Mouse (Mus musculus): Measurements from ENCODE around the gene 1700025G04Rik.
A peak's percentile ranks its signal among the peaks of the same experiment; 100 is the strongest.
"Not testable (repeated sequence)": the region's sequence is repeated elsewhere in the genome, so short reads cannot be mapped to it uniquely, and the experiment has no call there.

The 1700025G04Rik gene

GRCm38 (mm10) chr1:151855561-151855960 is 234.4 kb downstream of the 1700025G04Rik start:
- DNase-seq (ENCODE audit: low read depth, low spot score): no peak

DNA sequence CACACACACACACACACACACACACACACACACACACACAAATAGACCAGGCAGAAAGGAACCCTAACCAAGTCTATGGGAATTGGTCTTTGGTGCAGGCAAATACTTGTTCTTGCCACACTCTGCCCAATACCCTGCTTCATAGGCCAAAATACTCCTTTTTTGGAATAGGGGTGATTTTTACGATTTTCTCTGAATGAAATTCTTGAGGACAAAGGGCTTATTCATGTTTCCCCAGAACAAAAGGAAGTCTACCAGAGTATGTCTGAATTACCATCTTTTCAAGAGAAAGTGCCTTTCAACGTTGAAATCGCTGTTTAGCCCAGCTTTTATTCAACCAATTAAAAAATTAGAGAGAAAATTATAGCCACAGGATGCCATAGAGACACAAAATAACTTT is 237.9 kb downstream of the 1700025G04Rik start:
- no peak for DNase-seq (ENCODE audit: low read depth, low spot score)

GRCm38 (mm10) chr1:151851051-151851848 is 238.7 kb downstream of the 1700025G04Rik start:
- no peak for DNase-seq (ENCODE audit: low read depth, low spot score)

DNA sequence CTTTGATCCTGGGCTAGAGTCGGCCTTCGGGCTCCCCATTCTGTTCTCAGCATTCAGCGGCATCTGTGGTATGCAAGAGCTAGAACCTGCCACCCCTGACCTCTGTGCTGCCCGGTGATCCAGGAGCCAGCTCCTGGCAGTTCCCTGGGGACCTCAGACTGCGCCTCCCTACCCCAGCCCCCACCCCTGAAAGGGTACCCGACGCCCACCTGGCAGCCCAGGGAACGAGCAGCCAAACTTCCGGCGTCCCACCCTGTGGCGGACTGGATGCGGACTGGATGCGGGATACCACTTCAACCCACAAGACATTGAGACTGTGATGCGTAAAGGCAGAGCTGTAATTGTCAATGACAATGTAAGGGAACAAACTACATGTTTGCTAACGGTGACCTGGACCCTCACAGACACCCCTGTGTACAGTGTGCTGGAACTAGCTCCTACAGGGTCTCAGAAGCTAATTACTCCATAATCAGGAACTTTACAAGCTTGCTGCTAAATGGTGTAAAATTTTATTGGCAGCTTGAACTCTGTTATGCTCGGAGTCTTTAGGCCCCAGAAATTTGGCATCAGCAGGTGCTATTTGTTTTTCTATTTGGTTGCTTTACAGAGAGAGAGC is 239.8 kb downstream of the 1700025G04Rik start:
- DNase-seq (ENCODE audit: low read depth, low spot score): no peak

GRCm38 (mm10) chr1:151848286-151848685 is 241.6 kb downstream of the 1700025G04Rik start:
- DNase-seq (ENCODE audit: low read depth, low spot score): no peak

- no peak for DNase-seq (ENCODE audit: low read depth, low spot score)
These were observed 243.8 kb downstream of the 1700025G04Rik start for GRCm38 (mm10) chr1:151845926-151846782.

DNA sequence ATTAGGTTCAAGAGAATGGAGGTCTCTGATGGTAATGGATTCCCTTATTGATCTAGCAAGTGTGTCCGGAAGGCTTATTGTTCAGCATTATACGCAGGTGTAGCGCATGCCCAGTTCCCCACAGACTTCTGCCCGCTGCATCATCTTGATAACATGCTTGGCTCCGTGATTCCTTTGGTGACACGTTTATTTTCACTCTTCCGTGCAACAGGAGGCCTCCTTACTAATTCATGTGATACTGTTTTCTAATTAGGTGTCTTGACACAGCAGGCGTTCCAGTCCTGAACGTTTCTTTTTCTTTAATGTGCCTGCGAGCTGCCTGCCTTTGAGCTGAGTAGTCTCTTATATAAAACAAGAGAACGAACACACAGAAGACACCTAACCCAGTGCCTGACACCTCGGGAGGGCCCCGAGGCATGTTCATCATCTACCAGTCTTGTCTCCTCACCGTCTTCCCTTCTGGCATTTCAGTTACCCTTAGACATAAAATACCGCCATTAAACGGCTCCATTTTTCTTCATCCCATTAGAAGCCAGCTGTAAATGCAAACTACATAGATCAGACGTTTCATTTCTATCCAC is 244.6 kb downstream of the 1700025G04Rik start:
- no peak for DNase-seq (ENCODE audit: low read depth, low spot score)

GRCm38 (mm10) chr1:151840345-151840744 is 249.6 kb downstream of the 1700025G04Rik start:
- not testable (repeated sequence) for DNase-seq (ENCODE audit: low read depth, low spot score)

DNA sequence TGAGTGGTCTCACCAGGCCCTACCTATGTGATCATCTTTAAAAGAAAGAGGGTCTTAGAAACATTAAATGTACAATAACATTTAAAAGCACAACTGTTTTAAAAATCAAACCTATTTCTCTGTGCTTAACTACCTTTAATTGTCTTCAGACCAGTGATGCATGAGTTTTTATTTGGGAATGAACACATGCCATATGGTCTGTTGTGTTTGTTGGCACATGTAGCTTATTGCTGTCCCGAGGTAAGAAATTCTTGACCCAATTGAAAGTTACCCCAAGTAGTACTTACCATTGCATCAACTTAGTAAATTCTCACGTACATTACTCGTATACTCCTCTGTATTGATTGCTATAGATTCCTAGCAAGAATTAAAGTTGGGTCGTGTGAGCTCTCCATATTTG is 254.7 kb downstream of the 1700025G04Rik start:
- no peak for DNase-seq (ENCODE audit: low read depth, low spot score)

DNA sequence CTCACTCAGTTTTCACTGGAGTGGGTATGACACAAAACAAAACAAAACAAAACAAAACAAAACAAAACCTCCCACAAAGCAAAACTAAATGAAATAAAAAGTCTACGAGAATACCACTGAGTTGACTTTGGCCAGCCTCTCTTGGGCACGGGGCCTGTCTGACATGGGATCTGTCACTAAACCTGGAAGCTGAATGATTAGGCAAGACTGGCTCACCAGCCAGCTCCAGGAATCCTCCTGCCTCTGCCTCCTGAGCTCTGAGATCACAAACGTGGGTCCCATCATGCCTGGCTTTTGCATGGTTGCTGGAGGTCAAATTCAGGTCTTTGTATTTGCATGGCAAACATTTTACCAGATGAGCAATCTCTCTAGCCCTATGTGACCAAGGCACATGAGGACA is 258.1 kb downstream of the 1700025G04Rik start:
- DNase-seq (ENCODE audit: low read depth, low spot score): no peak

DNA sequence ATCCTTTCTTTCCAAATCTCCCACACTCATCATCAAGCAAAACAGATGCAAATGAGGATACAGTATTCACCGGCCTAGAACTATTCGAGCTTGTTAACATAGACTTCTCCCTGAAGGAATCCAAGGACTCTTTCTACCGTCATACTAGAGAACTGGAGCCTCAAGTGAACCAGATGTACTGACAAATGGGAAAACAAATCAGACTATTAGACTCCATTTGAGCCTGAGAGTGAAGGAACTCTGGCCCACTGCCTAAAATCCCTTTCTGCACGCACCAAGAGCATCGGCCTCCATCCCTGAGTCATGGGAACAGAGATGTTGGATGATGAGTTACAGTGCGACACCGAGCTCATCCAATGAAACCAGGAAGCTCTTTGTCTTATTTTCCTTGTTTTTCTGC is 264.9 kb downstream of the 1700025G04Rik start:
- DNase-seq (ENCODE audit: low read depth, low spot score): no peak

DNA sequence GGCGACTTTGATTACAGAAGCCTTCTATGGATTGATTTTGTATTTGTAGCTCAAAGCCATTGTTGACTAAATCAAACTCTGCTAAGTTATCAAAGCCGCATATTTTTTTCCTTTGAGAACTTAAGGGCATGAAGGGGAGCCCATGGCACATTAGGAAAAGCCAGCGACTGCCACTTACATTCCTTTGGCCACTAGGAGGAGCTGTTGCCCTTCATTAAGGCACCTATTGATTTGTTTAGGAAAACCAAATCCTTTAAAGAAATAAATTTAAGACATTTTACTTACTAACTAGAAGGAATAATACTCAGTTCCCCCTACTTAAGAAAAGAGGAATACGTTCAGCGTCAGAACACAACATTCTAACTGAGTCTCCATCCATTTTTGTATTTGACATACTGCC is 269.5 kb downstream of the 1700025G04Rik start:
- DNase-seq (ENCODE audit: low read depth, low spot score): peak; percentile 59

DNA sequence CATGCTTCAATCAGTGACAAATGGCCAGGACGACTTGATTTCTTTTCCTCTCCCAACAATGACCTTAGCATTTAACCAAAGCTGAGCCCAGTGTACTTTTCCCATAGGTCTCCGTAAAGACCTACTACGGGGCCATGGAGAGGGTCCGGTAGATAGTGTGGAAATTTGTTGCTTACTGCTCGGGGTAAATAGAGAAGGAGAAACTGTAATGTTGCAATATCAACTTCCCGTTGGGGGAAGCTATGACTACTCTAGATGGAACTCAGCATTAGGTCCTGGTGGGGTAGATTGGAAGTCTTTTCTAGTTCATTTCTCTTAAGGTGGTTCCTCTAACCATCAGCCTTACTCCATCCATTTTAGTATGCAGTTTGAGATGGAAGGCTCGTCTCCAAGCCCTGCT is 270.7 kb downstream of the 1700025G04Rik start:
- DNase-seq (ENCODE audit: low read depth, low spot score): no peak

DNA sequence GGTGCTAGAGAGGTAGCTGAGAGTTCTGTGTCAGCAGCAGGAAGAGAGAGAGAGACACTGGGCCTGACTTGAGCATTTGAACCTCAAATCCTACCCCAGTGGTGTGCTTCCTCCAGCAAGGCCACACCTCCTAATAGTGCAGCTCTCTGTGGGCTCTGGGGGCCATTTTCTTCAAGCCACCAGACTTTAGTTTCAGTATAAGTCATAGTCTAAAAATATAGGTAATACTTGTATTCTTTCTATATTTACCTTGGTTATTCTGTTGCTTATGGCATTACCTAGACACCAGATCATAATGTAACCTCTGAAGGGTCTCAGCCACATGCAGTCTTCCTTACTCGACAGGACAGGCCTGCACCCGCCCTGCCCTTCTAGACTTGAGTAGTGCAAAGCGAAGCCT is 273.9 kb downstream of the 1700025G04Rik start:
- DNase-seq (ENCODE audit: low read depth, low spot score): no peak

GRCm38 (mm10) chr1:151812004-151812712 is 277.8 kb downstream of the 1700025G04Rik start:
- DNase-seq (ENCODE audit: low read depth, low spot score): no peak

DNA sequence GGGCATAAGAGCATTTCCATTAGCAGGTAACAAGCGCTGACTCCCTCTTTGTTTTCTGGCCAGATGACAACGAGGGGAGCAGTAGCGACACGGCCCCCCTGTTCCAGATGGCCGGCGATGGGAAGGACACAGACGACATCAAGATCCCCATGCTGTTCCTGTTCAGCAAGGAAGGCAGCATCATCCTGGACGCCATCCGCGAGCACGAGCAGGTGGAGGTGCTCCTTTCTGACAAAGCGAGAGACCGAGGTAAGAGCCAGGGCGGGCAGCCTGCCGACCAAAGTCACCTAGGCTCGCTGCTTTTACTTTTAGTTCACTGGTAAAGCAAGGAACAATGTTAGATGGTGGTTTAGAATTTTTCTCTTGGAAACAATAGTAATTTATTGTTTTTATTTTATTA is 278.5 kb downstream of the 1700025G04Rik start:
- DNase-seq (ENCODE audit: low read depth, low spot score): no peak

DNA sequence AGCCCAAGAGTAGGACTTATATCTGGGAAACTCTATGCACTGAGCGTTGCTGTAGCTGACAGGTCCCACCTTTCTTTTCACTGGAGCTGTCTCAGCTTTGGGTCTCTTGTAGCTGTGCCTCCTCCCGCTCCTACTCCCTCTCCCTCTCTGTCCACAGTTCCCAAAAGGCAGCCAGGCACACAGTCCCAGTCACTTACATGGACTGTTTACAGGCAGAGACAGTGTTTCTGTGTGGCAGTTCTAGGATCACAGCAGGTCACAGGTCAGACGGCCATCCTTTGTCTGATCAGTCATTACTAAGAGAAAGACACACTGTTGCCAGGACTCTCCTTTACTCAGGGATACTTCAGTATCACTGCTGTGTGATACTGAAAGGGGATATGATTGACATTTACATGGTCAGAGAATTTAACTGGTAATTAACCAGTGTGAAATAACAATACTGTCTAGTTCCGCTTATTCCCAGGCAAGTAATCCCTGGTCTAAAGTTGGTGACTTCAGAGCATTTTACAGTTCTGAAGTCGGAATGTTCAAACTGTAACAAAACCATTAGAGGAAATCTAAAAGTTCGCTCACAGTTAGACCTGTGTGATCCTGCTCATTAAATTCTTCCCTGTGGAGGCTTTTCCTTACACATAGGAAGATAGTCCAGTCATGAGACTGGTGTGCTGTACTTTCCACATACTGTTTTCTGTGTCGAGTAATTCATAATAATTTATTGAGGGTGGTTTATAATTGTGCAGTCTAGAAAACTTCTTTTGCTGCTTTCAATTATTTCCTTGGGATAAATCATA is 279.1 kb downstream of the 1700025G04Rik start:
- no peak for DNase-seq (ENCODE audit: low read depth, low spot score)

DNA sequence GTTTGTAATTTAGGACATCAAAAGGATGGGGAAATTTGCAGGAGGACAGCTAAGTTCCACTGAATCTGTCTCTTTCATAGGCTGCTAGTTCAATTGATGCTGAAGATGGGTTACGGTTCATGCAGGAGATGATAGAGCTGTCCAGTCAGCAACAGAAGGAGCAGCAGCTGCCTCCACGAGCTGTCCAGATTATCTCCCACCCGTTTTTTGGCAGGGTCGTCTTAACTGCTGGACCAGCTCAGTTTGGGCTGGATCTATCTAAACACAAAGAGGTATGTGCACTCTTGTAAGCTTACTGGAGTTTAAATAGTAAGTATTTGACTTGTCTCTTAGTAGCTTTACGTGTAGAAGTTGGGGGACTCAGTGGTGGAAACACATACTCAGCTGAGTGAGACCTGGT is 282.6 kb downstream of the 1700025G04Rik start:
- no peak for DNase-seq (ENCODE audit: low read depth, low spot score)

- not testable (repeated sequence) for DNase-seq (ENCODE audit: low read depth, low spot score)
These were observed 287.1 kb downstream of the 1700025G04Rik start for GRCm38 (mm10) chr1:151802795-151803194.
